Mouse (Mus musculus) hindbrain, embryonic 15.5 days (tissue): ENCODE data around the gene Nwd2. TPM values are rescaled to one million over a fixed set of nuclear protein-coding genes. Genes with fewer than 3 reads are reported as not detected.

Source experiments
- ATAC-seq: fragments of 200-750 bp; cut with Nextera tagmentation; 2 replicates; pipeline ENCODE4 v1.8.0; 2017; ENCODE audit warnings: low read depth, moderate number of reproducible peaks, moderate TSS enrichment; ENCODE audit not compliant: low FRiP score
- H3K27ac ChIP-seq: fragments of 300-500 bp; sonication (generic); replicated peaks from 2 replicates; pipeline ENCODE4 v1.5.1; 2015; ENCODE audit warnings: mild to moderate bottlenecking, inconsistent platforms
- H3K27me3 ChIP-seq: fragments of 300-500 bp; sonication (generic); 2 replicates; pipeline ENCODE4 v1.6.1; 2015; ENCODE audit warnings: control low read depth, inconsistent platforms
- H3K36me3 ChIP-seq: fragments of 300-500 bp; sonication (generic); 2 replicates; pipeline ENCODE4 v1.6.1; 2015; ENCODE audit warnings: control low read depth, inconsistent platforms
- H3K4me1 ChIP-seq: fragments of 300-500 bp; sonication (generic); replicated peaks from 2 replicates; pipeline ENCODE4 v1.6.1; 2015; ENCODE audit warnings: control low read depth, inconsistent platforms
- H3K4me2 ChIP-seq: fragments of 300-500 bp; sonication (generic); 2 replicates; pipeline ENCODE4 v1.6.1; 2015; ENCODE audit warnings: moderate library complexity, mild to moderate bottlenecking, inconsistent platforms
- H3K4me3 ChIP-seq: fragments of 300-500 bp; sonication (generic); 2 replicates; pipeline ENCODE4 v1.5.1; 2015; ENCODE audit warnings: mild to moderate bottlenecking, inconsistent platforms
- H3K9ac ChIP-seq: fragments of 300-500 bp; sonication (generic); 2 replicates; pipeline ENCODE4 v1.6.1; 2015; ENCODE audit warnings: inconsistent platforms
- H3K9me3 ChIP-seq: fragments of 300-500 bp; sonication (generic); 2 replicates; pipeline ENCODE4 v1.6.1; 2016; ENCODE audit warnings: control low read depth, inconsistent platforms
- WGBS: fragments of 180-500 bp; shearing (Covaris S2); methylation state at CpG from one replicate; pipeline ENCODE4 v1.1.7; 2015; 5-methylcytosine and 5-hydroxymethylcytosine counted together
- polyA plus RNA-seq: library from polyadenylated mRNA; unstranded; fragments of >200 nt; fragmentation: Nextera tagmentation; extraction: Ambion mirVana; gene quantifications from 2 replicates; pipeline ENCODE4 v1.2.1, GENCODE M21; 2015

Gene Nwd2
- polyA plus RNA-seq, 1 experiment from 2014 or later: 13.3 TPM

- ATAC-seq: no peak
- no peaks in the 10 kb centered on the region for H3K27me3 ChIP-seq
These were observed 18.0 kb downstream of the Nwd2 start for GRCm38 (mm10) chr5:63666884-63667283.

GRCm38 (mm10) chr5:63675934-63676333, 27.0 kb downstream of the Nwd2 start:
- no peak overlapping the region for H3K4me3 ChIP-seq
- no peaks in the 10 kb centered on the region for H3K27me3 ChIP-seq
- 73% methylated on average over 2 of the region's 2 CpGs for WGBS
- no peaks in the 10 kb centered on the region for H3K9me3 ChIP-seq
- H3K4me2 ChIP-seq: no peak overlapping the region
- H3K4me1 ChIP-seq: no peaks in the 10 kb centered on the region
- H3K36me3 ChIP-seq: no peaks in the 10 kb centered on the region
- no peak overlapping the region for H3K27ac ChIP-seq
- H3K9ac ChIP-seq: no peak overlapping the region
- ATAC-seq: no peak

More at GRCm38 (mm10) chr5:63666884-63667283, 18.0 kb downstream of the Nwd2 start:
- H3K4me1 ChIP-seq: no peaks in the 10 kb centered on the region
- H3K9me3 ChIP-seq: no peaks in the 10 kb centered on the region
- no peak overlapping the region for H3K9ac ChIP-seq
- 86% methylated on average over 5 of the region's 5 CpGs for WGBS
- no peaks in the 10 kb centered on the region for H3K36me3 ChIP-seq
- no peak overlapping the region for H3K27ac ChIP-seq
- H3K4me2 ChIP-seq: no peak overlapping the region
- H3K4me3 ChIP-seq: no peak overlapping the region

- no peak for ATAC-seq
- no peaks in the 10 kb centered on the region for H3K9me3 ChIP-seq
- H3K4me2 ChIP-seq: no peak overlapping the region
- no peaks in the 10 kb centered on the region for H3K27me3 ChIP-seq
- 75% methylated on average over 1 of the region's 1 CpGs for WGBS
- H3K4me1 ChIP-seq: no peaks in the 10 kb centered on the region
- H3K9ac ChIP-seq: no peak overlapping the region
- no peak overlapping the region for H3K27ac ChIP-seq
- no peaks in the 10 kb centered on the region for H3K36me3 ChIP-seq
- no peak overlapping the region for H3K4me3 ChIP-seq
These were observed 40.2 kb downstream of the Nwd2 start for GRCm38 (mm10) chr5:63689084-63689483.

- WGBS: 56% methylated on average over 2 of the region's 2 CpGs
- no peak overlapping the region for H3K4me3 ChIP-seq
- no peak overlapping the region for H3K27ac ChIP-seq
- H3K36me3 ChIP-seq: no peaks in the 10 kb centered on the region
- no peaks in the 10 kb centered on the region for H3K27me3 ChIP-seq
- H3K9me3 ChIP-seq: no peaks in the 10 kb centered on the region
- ATAC-seq: peak; percentile 78; the same call in 1 of the 2 replicates
- H3K9ac ChIP-seq: no peak overlapping the region
- no peak overlapping the region for H3K4me2 ChIP-seq
- no peaks in the 10 kb centered on the region for H3K4me1 ChIP-seq
These were observed 47.9 kb downstream of the Nwd2 start for GRCm38 (mm10) chr5:63696784-63697183.

GRCm38 (mm10) chr5:63697196-63697595, 48.3 kb downstream of the Nwd2 start:
- no peak overlapping the region for H3K9ac ChIP-seq
- H3K9me3 ChIP-seq: no peaks in the 10 kb centered on the region
- ATAC-seq: no peak
- WGBS: 61% methylated on average over 5 of the region's 5 CpGs
- H3K4me3 ChIP-seq: no peak overlapping the region
- no peaks in the 10 kb centered on the region for H3K36me3 ChIP-seq
- H3K4me2 ChIP-seq: no peak overlapping the region
- H3K27ac ChIP-seq: no peak overlapping the region
- no peaks in the 10 kb centered on the region for H3K4me1 ChIP-seq
- H3K27me3 ChIP-seq: no peaks in the 10 kb centered on the region

GRCm38 (mm10) chr5:63728955-63729354, 80.1 kb downstream of the Nwd2 start:
- Histone ChIP-seq H3K4me3 (no peak overlapping the region), H3K9me3 (no peaks in the 10 kb centered on the region), H3K36me3 (no peaks in the 10 kb centered on the region), H3K27me3 (no peaks in the 10 kb centered on the region), H3K4me1 (no peaks in the 10 kb centered on the region), H3K4me2 (no peak overlapping the region), H3K27ac (no peak overlapping the region), H3K9ac (no peak overlapping the region)
- WGBS: 77% methylated on average over 3 of the region's 3 CpGs
- ATAC-seq: no peak

- H3K9me3 ChIP-seq: no peaks in the 10 kb centered on the region
- no peaks in the 10 kb centered on the region for H3K4me1 ChIP-seq
- H3K4me2 ChIP-seq: no peak overlapping the region
- no peak for ATAC-seq
- H3K27me3 ChIP-seq: no peaks in the 10 kb centered on the region
- no peak overlapping the region for H3K4me3 ChIP-seq
- WGBS: 70% methylated on average over 7 of the region's 7 CpGs
- no peak overlapping the region for H3K9ac ChIP-seq
- H3K36me3 ChIP-seq: no peaks in the 10 kb centered on the region
- no peak overlapping the region for H3K27ac ChIP-seq
These were observed 86.6 kb downstream of the Nwd2 start for GRCm38 (mm10) chr5:63735521-63735920.

- Histone ChIP-seq H3K9me3 (no peaks in the 10 kb centered on the region), H3K36me3 (no peaks in the 10 kb centered on the region), H3K9ac (no peak overlapping the region), H3K27ac (no peak overlapping the region), H3K27me3 (no peaks in the 10 kb centered on the region), H3K4me1 (no peaks in the 10 kb centered on the region; the same call in 1 of the 2 replicates), H3K4me3 (no peak overlapping the region), H3K4me2 (no peak overlapping the region)
- ATAC-seq: no peak
- WGBS: 87% methylated on average over 2 of the region's 2 CpGs
These were observed 94.5 kb downstream of the Nwd2 start for GRCm38 (mm10) chr5:63743426-63743825.

GRCm38 (mm10) chr5:63748299-63748698, 99.4 kb downstream of the Nwd2 start:
- H3K9me3 ChIP-seq: no peaks in the 10 kb centered on the region
- H3K9ac ChIP-seq: no peak overlapping the region
- H3K4me2 ChIP-seq: no peak overlapping the region
- H3K4me1 ChIP-seq: no peaks in the 10 kb centered on the region; the same call in 1 of the 2 replicates
- H3K27me3 ChIP-seq: no peaks in the 10 kb centered on the region
- no peak for ATAC-seq
- no peak overlapping the region for H3K4me3 ChIP-seq
- no peaks in the 10 kb centered on the region for H3K36me3 ChIP-seq
- 61% methylated on average over 2 of the region's 2 CpGs for WGBS
- H3K27ac ChIP-seq: no peak overlapping the region

- H3K4me3 ChIP-seq: no peak overlapping the region
- no peak for ATAC-seq
- 34% methylated on average over 1 of the region's 1 CpGs for WGBS
These were observed 99.9 kb downstream of the Nwd2 start for GRCm38 (mm10) chr5:63748759-63749158.

GRCm38 (mm10) chr5:63755092-63755761, 106.3 kb downstream of the Nwd2 start:
- 76% methylated on average over 5 of the region's 5 CpGs for WGBS

More at GRCm38 (mm10) chr5:63748759-63749158, 99.9 kb downstream of the Nwd2 start:
- H3K9ac ChIP-seq: no peak overlapping the region
- no peaks in the 10 kb centered on the region; the same call in 1 of the 2 replicates for H3K4me1 ChIP-seq
- H3K27me3 ChIP-seq: no peaks in the 10 kb centered on the region
- no peak overlapping the region for H3K27ac ChIP-seq
- H3K4me2 ChIP-seq: no peak overlapping the region
- no peaks in the 10 kb centered on the region for H3K36me3 ChIP-seq
- H3K9me3 ChIP-seq: no peaks in the 10 kb centered on the region

GRCm38 (mm10) chr5:63755938-63756337, 107.0 kb downstream of the Nwd2 start:
- Histone ChIP-seq H3K36me3 (no peaks in the 10 kb centered on the region), H3K4me3 (no peak overlapping the region), H3K27ac (no peak overlapping the region), H3K9me3 (no peaks in the 10 kb centered on the region), H3K4me2 (no peak overlapping the region), H3K4me1 (no peaks in the 10 kb centered on the region), H3K9ac (no peak overlapping the region), H3K27me3 (no peaks in the 10 kb centered on the region)
- no peak for ATAC-seq
- WGBS: 87% methylated on average over 3 of the region's 3 CpGs

More at GRCm38 (mm10) chr5:63755092-63755761, 106.3 kb downstream of the Nwd2 start:
- Histone ChIP-seq H3K9ac (no peak overlapping the region), H3K27ac (no peak overlapping the region), H3K36me3 (no peaks in the 10 kb centered on the region), H3K9me3 (no peaks in the 10 kb centered on the region), H3K4me2 (no peak overlapping the region), H3K4me1 (no peaks in the 10 kb centered on the region), H3K4me3 (no peak overlapping the region), H3K27me3 (no peaks in the 10 kb centered on the region)
- ATAC-seq: no peak

GRCm38 (mm10) chr5:63765886-63766285, 117.0 kb downstream of the Nwd2 start:
- Histone ChIP-seq H3K36me3 (no peaks in the 10 kb centered on the region), H3K9me3 (no peaks in the 10 kb centered on the region), H3K9ac (no peak overlapping the region), H3K4me1 (0 out of 2 replicates have a peak, but pooled peaks cover 7% of the 10 kb centered on the region), H3K27ac (no peak overlapping the region), H3K4me2 (no peak overlapping the region), H3K4me3 (no peak overlapping the region), H3K27me3 (no peaks in the 10 kb centered on the region)
- WGBS: 79% methylated on average over 4 of the region's 4 CpGs
- no peak; the same call in 1 of the 2 replicates for ATAC-seq
